Mouse (Mus musculus) liver, embryonic 15.5 days (tissue): Measurements from ENCODE around the gene Clspn. TPM values are rescaled to one million over a fixed set of nuclear protein-coding genes. Genes with fewer than 3 reads are reported as not detected.

Experiments
- ATAC-seq: fragments of 200-750 bp; cut with Nextera tagmentation; 2 replicates; pipeline ENCODE4 v1.8.0; 2017; ENCODE audit warnings: moderate number of reproducible peaks, mild to moderate bottlenecking, moderate library complexity; ENCODE audit not compliant: insufficient read depth
- H3K27ac ChIP-seq: fragments of 300-500 bp; sonication (generic); replicated peaks from 2 replicates; pipeline ENCODE4 v1.5.1; 2015; ENCODE audit warnings: mild to moderate bottlenecking, inconsistent platforms
- H3K27me3 ChIP-seq: fragments of 300-500 bp; sonication (generic); 2 replicates; pipeline ENCODE4 v1.6.1; 2015; ENCODE audit warnings: mild to moderate bottlenecking, inconsistent platforms
- H3K36me3 ChIP-seq: fragments of 300-500 bp; sonication (generic); replicated peaks from 2 replicates; pipeline ENCODE4 v1.6.1; 2015; ENCODE audit warnings: moderate library complexity, mild to moderate bottlenecking, inconsistent platforms
- H3K4me1 ChIP-seq: fragments of 300-500 bp; sonication (generic); replicated peaks from 2 replicates; pipeline ENCODE4 v1.6.1; 2015; ENCODE audit warnings: inconsistent platforms
- H3K4me2 ChIP-seq: fragments of 300-500 bp; sonication (generic); 2 replicates; pipeline ENCODE4 v1.6.1; 2015; ENCODE audit warnings: moderate library complexity, mild to moderate bottlenecking, inconsistent platforms
- H3K4me3 ChIP-seq: fragments of 300-500 bp; sonication (generic); replicated peaks from 2 replicates; pipeline ENCODE4 v1.5.1; 2015; ENCODE audit warnings: mild to moderate bottlenecking, inconsistent platforms
- H3K9ac ChIP-seq: fragments of 300-500 bp; sonication (generic); 2 replicates; pipeline ENCODE4 v1.6.1; 2015; ENCODE audit warnings: moderate library complexity, mild to moderate bottlenecking, inconsistent platforms
- H3K9me3 ChIP-seq: fragments of 300-500 bp; sonication (generic); replicated peaks from 2 replicates; pipeline ENCODE4 v1.6.1; 2016; ENCODE audit warnings: inconsistent platforms
- WGBS: fragments of 180-500 bp; shearing (Covaris S2); methylation state at CpG from one replicate; pipeline ENCODE4 v1.1.7; 2015; ENCODE audit warnings: mixed read lengths; ENCODE audit not compliant: insufficient replicate concordance; 5-methylcytosine and 5-hydroxymethylcytosine counted together
- polyA plus RNA-seq: library from polyadenylated mRNA; unstranded; fragments of >200 nt; fragmentation: Nextera tagmentation; extraction: Ambion mirVana; gene quantifications from 2 replicates; pipeline ENCODE4 v1.2.1, GENCODE M21; 2015

The Clspn gene
- polyA plus RNA-seq, 1 experiment from 2014 or later = 35.2 TPM

- WGBS = 88% methylated on average over 4 of the region's 4 CpGs
- no peak for ATAC-seq
- Histone ChIP-seq H3K9ac (no peak overlapping the region), H3K27ac (no peak overlapping the region), H3K36me3 (peaks cover 98% of the 10 kb centered on the region), H3K4me3 (no peak overlapping the region), H3K4me2 (no peak overlapping the region), H3K4me1 (no peaks in the 10 kb centered on the region), H3K9me3 (no peaks in the 10 kb centered on the region), H3K27me3 (no peaks in the 10 kb centered on the region)
These were observed 10.5 kb downstream of the Clspn start for GRCm38 (mm10) chr4:126567243-126567642.

GRCm38 (mm10) chr4:126569783-126570182 is 13.0 kb downstream of the Clspn start:
- Histone ChIP-seq H3K4me2 (no peak overlapping the region), H3K4me3 (no peak overlapping the region), H3K27ac (no peak overlapping the region), H3K36me3 (peaks cover 98% of the 10 kb centered on the region), H3K4me1 (no peaks in the 10 kb centered on the region), H3K9me3 (no peaks in the 10 kb centered on the region), H3K9ac (no peak overlapping the region), H3K27me3 (no peaks in the 10 kb centered on the region)
- ATAC-seq = no peak
- WGBS = 84% methylated on average over 3 of the region's 3 CpGs

GRCm38 (mm10) chr4:126576281-126576680 is 19.5 kb downstream of the Clspn start:
- no peaks in the 10 kb centered on the region for H3K27me3 ChIP-seq
- H3K27ac ChIP-seq = no peak overlapping the region
- H3K4me3 ChIP-seq = no peak overlapping the region
- peaks cover 100% of the 10 kb centered on the region for H3K36me3 ChIP-seq
- WGBS = 94% methylated on average over 5 of the region's 5 CpGs
- no peaks in the 10 kb centered on the region for H3K4me1 ChIP-seq
- no peak overlapping the region for H3K9ac ChIP-seq
- H3K9me3 ChIP-seq = no peaks in the 10 kb centered on the region
- no peak for ATAC-seq
- no peak overlapping the region for H3K4me2 ChIP-seq

GRCm38 (mm10) chr4:126577920-126578319 is 21.2 kb downstream of the Clspn start:
- peaks cover 100% of the 10 kb centered on the region for H3K36me3 ChIP-seq
- ATAC-seq = no peak
- no peaks in the 10 kb centered on the region for H3K4me1 ChIP-seq
- H3K4me3 ChIP-seq = no peak overlapping the region
- no peaks in the 10 kb centered on the region for H3K27me3 ChIP-seq
- no peaks in the 10 kb centered on the region for H3K9me3 ChIP-seq
- no peak overlapping the region for H3K9ac ChIP-seq
- 59% methylated on average over 3 of the region's 3 CpGs for WGBS
- no peak overlapping the region for H3K4me2 ChIP-seq
- no peak overlapping the region for H3K27ac ChIP-seq

GRCm38 (mm10) chr4:126579077-126579476 is 22.3 kb downstream of the Clspn start:
- no peaks in the 10 kb centered on the region for H3K4me1 ChIP-seq
- H3K4me3 ChIP-seq = no peak overlapping the region
- no peak overlapping the region for H3K4me2 ChIP-seq
- no peak for ATAC-seq
- no peak overlapping the region for H3K27ac ChIP-seq
- H3K9ac ChIP-seq = no peak overlapping the region
- 67% methylated on average over 2 of the region's 2 CpGs for WGBS
- H3K27me3 ChIP-seq = no peaks in the 10 kb centered on the region
- H3K36me3 ChIP-seq = peaks cover 100% of the 10 kb centered on the region
- H3K9me3 ChIP-seq = no peaks in the 10 kb centered on the region

- Histone ChIP-seq H3K4me3 (no peak overlapping the region), H3K9me3 (no peaks in the 10 kb centered on the region), H3K27ac (no peak overlapping the region), H3K27me3 (no peaks in the 10 kb centered on the region), H3K36me3 (peaks cover 94% of the 10 kb centered on the region), H3K4me2 (no peak overlapping the region), H3K9ac (no peak overlapping the region), H3K4me1 (no peaks in the 10 kb centered on the region)
- 94% methylated on average over 13 of the region's 13 CpGs for WGBS
- no peak for ATAC-seq
These were observed 29.0 kb downstream of the Clspn start for GRCm38 (mm10) chr4:126585739-126586138.

GRCm38 (mm10) chr4:126592039-126592438 is 35.3 kb downstream of the Clspn start:
- ATAC-seq = no peak
- 79% methylated on average over 6 of the region's 6 CpGs for WGBS
- Histone ChIP-seq H3K36me3 (peaks cover 75% of the 10 kb centered on the region), H3K27ac (no peak overlapping the region), H3K4me2 (no peak overlapping the region), H3K27me3 (no peaks in the 10 kb centered on the region), H3K4me1 (no peaks in the 10 kb centered on the region), H3K9me3 (no peaks in the 10 kb centered on the region), H3K9ac (no peak overlapping the region), H3K4me3 (no peak overlapping the region)

GRCm38 (mm10) chr4:126599971-126600754 is 43.4 kb downstream of the Clspn start:
- Histone ChIP-seq H3K4me3 (no peak overlapping the region), H3K27me3 (peaks cover 7% of the 10 kb centered on the region; the same call in 1 of the 2 replicates), H3K4me2 (no peak overlapping the region), H3K9me3 (no peaks in the 10 kb centered on the region), H3K4me1 (no peaks in the 10 kb centered on the region), H3K36me3 (no peaks in the 10 kb centered on the region), H3K27ac (no peak overlapping the region), H3K9ac (no peak overlapping the region)
- 28% methylated on average over 8 of the region's 8 CpGs for WGBS
- ATAC-seq = no peak

GRCm38 (mm10) chr4:126601597-126602444 is 45.1 kb downstream of the Clspn start:
- Histone ChIP-seq H3K4me2 (no peak overlapping the region), H3K36me3 (no peaks in the 10 kb centered on the region), H3K9me3 (no peaks in the 10 kb centered on the region), H3K4me3 (no peak overlapping the region), H3K4me1 (no peaks in the 10 kb centered on the region), H3K9ac (no peak overlapping the region), H3K27ac (no peak overlapping the region), H3K27me3 (peaks cover 7% of the 10 kb centered on the region; the same call in 1 of the 2 replicates)
- no peak for ATAC-seq
- 29% methylated on average over 22 of the region's 22 CpGs for WGBS

- H3K4me2 ChIP-seq = no peak overlapping the region
- H3K9ac ChIP-seq = no peak overlapping the region
- H3K9me3 ChIP-seq = no peaks in the 10 kb centered on the region
- peaks cover 7% of the 10 kb centered on the region; the same call in 1 of the 2 replicates for H3K27me3 ChIP-seq
- H3K27ac ChIP-seq = no peak overlapping the region
- no peaks in the 10 kb centered on the region for H3K4me1 ChIP-seq
- no peaks in the 10 kb centered on the region for H3K36me3 ChIP-seq
- 34% methylated on average over 6 of the region's 6 CpGs for WGBS
- no peak for ATAC-seq
- no peak overlapping the region for H3K4me3 ChIP-seq
These were observed 45.7 kb downstream of the Clspn start for GRCm38 (mm10) chr4:126602445-126602762.

- Histone ChIP-seq H3K4me3 (no peak overlapping the region), H3K9me3 (no peaks in the 10 kb centered on the region), H3K36me3 (no peaks in the 10 kb centered on the region), H3K9ac (no peak overlapping the region), H3K4me2 (no peak overlapping the region), H3K4me1 (no peaks in the 10 kb centered on the region), H3K27ac (no peak overlapping the region), H3K27me3 (peaks cover 13% of the 10 kb centered on the region; the same call in 1 of the 2 replicates)
- WGBS = 55% methylated on average over 2 of the region's 2 CpGs
- ATAC-seq = no peak
These were observed 47.4 kb downstream of the Clspn start for GRCm38 (mm10) chr4:126604141-126604540.
